Mouse (Mus musculus): ENCODE data around the gene Tmem141. TPM values are rescaled to one million over a fixed set of nuclear protein-coding genes. Genes with fewer than 3 reads are reported as not detected.

Tmem141 gene
- total RNA-seq, 4 experiments from 2014 or later, result 18.0 to 47.8 (median 27.3) TPM

- no peak for DNase-seq
Measured at GRCm38 (mm10) chr2:25577951-25578795, 43.6 kb downstream of the Tmem141 start.

- no peak for DNase-seq
Measured at GRCm38 (mm10) chr2:25576965-25577891, 44.6 kb downstream of the Tmem141 start.

GRCm38 (mm10) chr2:25576028-25576850 is 45.6 kb downstream of the Tmem141 start:
- no peak for DNase-seq

- no peak for DNase-seq
Measured at GRCm38 (mm10) chr2:25575432-25576027, 46.3 kb downstream of the Tmem141 start.

- peak; percentile 96 for DNase-seq
Measured at GRCm38 (mm10) chr2:25574579-25575431, 47.0 kb downstream of the Tmem141 start, which contains the start of the genes Mamdc4 and Phpt1. Gene Mamdc4 (minus strand): TSS chr2:25574845. Gene Phpt1 (minus strand): TSS chr2:25575224.

- no peak for DNase-seq
Measured at GRCm38 (mm10) chr2:25574136-25574535, 47.7 kb downstream of the Tmem141 start.

GRCm38 (mm10) chr2:25573068-25573467 is 48.7 kb downstream of the Tmem141 start:
- no peak for DNase-seq

- no peak for DNase-seq
Measured at GRCm38 (mm10) chr2:25571221-25571620, 50.6 kb downstream of the Tmem141 start.

Other genes with a start within 250 kb of the Tmem141 start
- gene Sapcd2, start 249.7 kb downstream of the Tmem141 start, total RNA-seq (2022), result under 1 TPM in 3 of 4 experiments, not detected in 1; 0.31 to 0.71 (median 0.61) TPM
- gene Entpd2, start 226.1 kb downstream of the Tmem141 start, total RNA-seq (2022), result 1 to 10 TPM; 3.1 to 9.7 (median 5.1) TPM
- gene Npdc1, start 222.7 kb downstream of the Tmem141 start, total RNA-seq (2022), result 100 to 1,000 TPM; 148 to 171 (median 163) TPM
- gene Fut7, start 198.7 kb downstream of the Tmem141 start, total RNA-seq (2022), result under 1 TPM in 1 of 4 experiments, not detected in 3; 0.13 TPM
- gene Abca2, start 193.3 kb downstream of the Tmem141 start, total RNA-seq (2022), result 10 to 100 TPM; 48.9 to 73.0 (median 57.5) TPM
- not detected for gene Clic3, start 165.2 kb downstream of the Tmem141 start, total RNA-seq (2022)
- gene Paxx, start 160.9 kb downstream of the Tmem141 start, total RNA-seq (2022), result 10 to 100 TPM; 32.4 to 68.2 (median 43.4) TPM
- 10 to 100 TPM in 1 of 4 experiments, 1 to 10 TPM in 3; 3.2 to 10.5 (median 4.4) TPM for gene Ptgds, start 152.0 kb downstream of the Tmem141 start, total RNA-seq (2022)
- gene Lcn12, start 128.1 kb downstream of the Tmem141 start, total RNA-seq (2022), result not detected
- 100 to 1,000 TPM in 3 of 4 experiments, 10 to 100 TPM in 1; 82.5 to 114 (median 107) TPM for gene Fbxw5, start 121.3 kb downstream of the Tmem141 start, total RNA-seq (2022)
- gene C8g, start 120.3 kb downstream of the Tmem141 start, total RNA-seq (2022), result 1 to 10 TPM in 3 of 4 experiments, under 1 TPM in 1; 0.70 to 2.3 (median 1.6) TPM
- 10 to 100 TPM; 22.6 to 35.3 (median 30.6) TPM for gene Traf2, start 75.1 kb downstream of the Tmem141 start, total RNA-seq (2022)
- gene Edf1, start 64.2 kb downstream of the Tmem141 start, total RNA-seq (2022), result 100 to 1,000 TPM; 149 to 331 (median 215) TPM
- 10 to 100 TPM in 1 of 4 experiments, 1 to 10 TPM in 3; 1.4 to 11.0 (median 4.0) TPM for gene Mamdc4, start 47.2 kb downstream of the Tmem141 start, total RNA-seq (2022)
- 10 to 100 TPM; 61.3 to 76.9 (median 66.1) TPM for gene Phpt1, start 46.8 kb downstream of the Tmem141 start, total RNA-seq (2022)
- gene Ajm1, start 40.2 kb downstream of the Tmem141 start, total RNA-seq (2022), result 1 to 10 TPM; 1.6 to 4.8 (median 3.8) TPM
- gene Rabl6, start 13.5 kb downstream of the Tmem141 start, total RNA-seq (2022), result 100 to 1,000 TPM; 121 to 178 (median 137) TPM
- not detected for gene Ccdc183, start 4.3 kb downstream of the Tmem141 start, total RNA-seq (2022)
- 1 to 10 TPM; 4.7 to 7.0 (median 5.5) TPM for gene Fcna, start 6.0 kb upstream of the Tmem141 start, total RNA-seq (2022)
- gene Lcn8, start 31.1 kb upstream of the Tmem141 start, total RNA-seq (2022), result not detected
- not detected for gene Lcn5, start 35.9 kb upstream of the Tmem141 start, total RNA-seq (2022)
- not detected for gene Lcn6, start 54.8 kb upstream of the Tmem141 start, total RNA-seq (2022)
- not detected for gene Lcn10, start 60.7 kb upstream of the Tmem141 start, total RNA-seq (2022)
- 10 to 100 TPM in 1 of 4 experiments, 1 to 10 TPM in 1, not detected in 2; 3.1 to 30.1 TPM for gene Obp2a, start 78.0 kb upstream of the Tmem141 start, total RNA-seq (2022)
- 10 to 100 TPM; 29.9 to 69.4 (median 39.2) TPM for gene Bmyc, start 84.7 kb upstream of the Tmem141 start, total RNA-seq (2022)
- not detected for gene Obp2b, start 115.0 kb upstream of the Tmem141 start, total RNA-seq (2022)
- gene Lcn3, start 143.6 kb upstream of the Tmem141 start, total RNA-seq (2022), result not detected
- gene Lcn11, start 155.0 kb upstream of the Tmem141 start, total RNA-seq (2022), result not detected
- not detected for gene Gm13539, start 160.3 kb upstream of the Tmem141 start, total RNA-seq (2022)
- gene Glt6d1, start 193.8 kb upstream of the Tmem141 start, total RNA-seq (2022), result not detected
- not detected for gene Lcn9, start 201.1 kb upstream of the Tmem141 start, total RNA-seq (2022)
- gene Sohlh1, start 225.2 kb upstream of the Tmem141 start, total RNA-seq (2022), result not detected
- 10 to 100 TPM in 2 of 4 experiments, 1 to 10 TPM in 2; 1.8 to 12.1 (median 8.0) TPM for gene Kcnt1, start 241.7 kb upstream of the Tmem141 start, total RNA-seq (2022)

Measured in adrenal gland, adult 8-10 months (tissue).